Mouse (Mus musculus): ENCODE data around the gene Cyb561d1. TPM values are rescaled to one million over a fixed set of nuclear protein-coding genes. Genes with fewer than 3 reads are reported as not detected.

Gene Cyb561d1
- total and polyA plus RNA-seq, 3 experiments: 2.2 to 4.1 (median 2.6) TPM

DNA sequence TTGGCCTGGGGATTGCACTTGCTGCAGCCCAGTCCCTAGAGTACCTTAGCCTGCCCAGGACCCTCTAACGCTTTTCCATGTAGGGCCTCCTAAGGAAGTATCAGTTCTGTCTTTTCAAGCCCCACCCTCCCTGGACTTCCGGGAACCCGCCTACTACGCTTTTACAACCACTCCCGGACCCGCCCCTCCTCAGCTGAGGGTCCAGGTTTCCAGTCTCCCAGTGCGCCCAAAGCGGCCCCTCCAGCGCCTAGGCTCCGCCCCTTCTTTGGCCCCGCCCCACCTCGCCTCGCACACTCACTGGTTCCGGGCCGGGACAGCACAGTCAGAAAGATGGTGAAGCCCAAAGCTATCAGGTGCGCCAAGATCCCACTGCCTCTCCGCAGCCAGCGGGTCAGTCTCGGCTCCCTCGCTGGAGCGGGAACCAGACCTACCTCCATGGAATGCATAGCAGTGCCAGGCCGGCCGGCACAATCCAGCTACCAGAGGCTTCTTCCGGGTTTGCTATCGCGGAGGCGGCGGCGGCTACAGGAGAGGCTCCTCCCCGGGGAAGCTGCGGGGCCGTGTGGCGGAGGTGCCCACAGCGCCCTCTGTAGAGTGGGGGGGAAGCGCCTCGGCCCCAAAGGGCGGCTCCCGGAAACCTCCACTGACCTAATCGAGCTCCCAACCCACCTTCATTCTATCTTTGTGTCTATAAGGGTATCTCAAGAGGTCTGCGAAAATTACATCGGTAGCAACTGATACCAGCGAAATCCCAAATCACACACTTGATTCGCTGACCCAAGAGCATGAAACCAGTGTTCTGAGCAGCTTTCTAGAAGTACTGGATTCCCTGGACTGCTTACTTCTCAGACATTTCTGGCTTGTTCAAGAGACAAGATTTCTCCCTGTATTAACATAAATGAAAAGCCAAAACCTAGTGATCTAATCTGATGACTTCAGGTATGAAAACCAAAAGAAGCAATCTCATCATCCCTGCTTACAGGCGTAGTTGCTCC, at the start of gene Cyb561d1 (continued):
- TF ChIP-seq JUN (IDR thresholded peaks at IDR 0.05; ENCODE audit: insufficient read depth, low read depth, low read length) (no peak), KAT2A (IDR thresholded peaks at IDR 0.05; ENCODE audit: insufficient replicate concordance, low read length) (0 out of 2 replicates have a peak, but pooled peaks have one; percentile 36)

DNA sequence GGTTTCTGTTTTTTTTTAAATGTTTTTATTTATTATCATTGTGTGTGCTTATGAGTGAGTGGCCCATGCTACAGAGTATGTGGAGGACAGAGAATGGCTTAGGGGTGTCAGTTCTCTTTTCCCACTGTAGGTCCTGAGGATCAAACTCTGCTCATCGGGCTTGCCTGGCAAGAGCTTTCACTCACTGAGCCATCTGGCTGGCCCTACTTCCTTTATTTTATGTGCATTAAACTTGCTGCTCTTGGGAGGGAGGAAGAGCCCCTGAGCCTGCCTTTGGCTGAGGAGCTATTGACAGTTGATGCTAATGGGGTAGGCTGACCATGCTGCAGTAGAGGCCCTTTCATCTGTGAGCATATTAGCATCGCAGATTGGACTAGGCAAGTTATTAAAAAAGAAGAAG, 45.8 kb upstream of the Cyb561d1 start:
- H3K79me2 ChIP-seq (replicated peaks; ENCODE audit: control insufficient read depth, extremely low read depth, insufficient read depth, poor library complexity, severe bottlenecking): no peaks in the 10 kb centered on the region
- H3K27me3 ChIP-seq (replicated peaks): no peaks in the 10 kb centered on the region
- dilution Hi-C loops (cut with MboI; ENCODE audit: extremely low pct_ligation_motif_present, extremely low pct_unique_long_range_greater_than_20kb, low sequenced_read_pairs): no loop called here
- H3K36me3 ChIP-seq (replicated peaks in 1 of 2; ENCODE audit: control insufficient read depth in 1 of 2, insufficient read depth in 1 of 2, low read length in 1 of 2): no peaks in the 10 kb centered on the region
- H3K27ac ChIP-seq (ENCODE audit: insufficient read depth, low read depth): no peak overlapping the region
- DNase-seq (ENCODE audit: extremely low read depth): no peak
- H3K4me3 ChIP-seq (replicated peaks in 1 of 3; ENCODE audit: low read depth in 2 of 3, low read length in 2 of 3, poor library complexity in 1 of 3): no peak overlapping the region
- no peak overlapping the region for H3K4me2 ChIP-seq (ENCODE audit: insufficient read depth, low read depth, poor library complexity, severe bottlenecking)
- TF ChIP-seq MAZ (IDR thresholded peaks at IDR 0.05; ENCODE audit: low read depth, low read length): no peak
- no peak for TF ChIP-seq USF2 (conservative IDR thresholded peaks at IDR 0.05; ENCODE audit: low read depth, low read length)
- TF ChIP-seq JUND (conservative IDR thresholded peaks at IDR 0.05; ENCODE audit: low read depth, low read length): no peak
- no peak for TF ChIP-seq CHD1 (IDR thresholded peaks at IDR 0.05; ENCODE audit: low read depth, low read length)
- TF ChIP-seq CTCF (conservative IDR thresholded peaks at IDR 0.05 in 1 of 2, IDR thresholded peaks at IDR 0.05 in 1 of 2; ENCODE audit: low read depth in 2 of 2, low read length in 2 of 2): no peak
- TF ChIP-seq ZC3H11A (IDR thresholded peaks at IDR 0.05; ENCODE audit: low read depth, low read length): no peak
- TF ChIP-seq ZNF384 (IDR thresholded peaks at IDR 0.05; ENCODE audit: low read depth, low read length): no peak
- TF ChIP-seq ZKSCAN1 (IDR thresholded peaks at IDR 0.05; ENCODE audit: borderline replicate concordance, low read depth, low read length): no peak
- no peak for TF ChIP-seq PAX5 (IDR thresholded peaks at IDR 0.05; ENCODE audit: low read length)
- no peak for TF ChIP-seq USF1 (IDR thresholded peaks at IDR 0.05; ENCODE audit: low read depth, low read length)
- no peak for TF ChIP-seq ELF1 (IDR thresholded peaks at IDR 0.05; ENCODE audit: low read depth, low read length)
- no peak for TF ChIP-seq POLR2AphosphoS2 (IDR thresholded peaks at IDR 0.05; ENCODE audit: low read depth, low read length)
- TF ChIP-seq IRF4 (IDR thresholded peaks at IDR 0.05; ENCODE audit: low read depth, low read length): no peak
- TF ChIP-seq MAFK (IDR thresholded peaks at IDR 0.05; ENCODE audit: insufficient replicate concordance, low read length): no peak
- TF ChIP-seq NELFE (IDR thresholded peaks at IDR 0.05; ENCODE audit: low read depth, low read length): no peak
- no peak for TF ChIP-seq TCF12 (IDR thresholded peaks at IDR 0.05; ENCODE audit: low read depth, low read length)
- TF ChIP-seq GABPA (IDR thresholded peaks at IDR 0.05; ENCODE audit: insufficient replicate concordance, low read depth, low read length): no peak
- no peaks in the 10 kb centered on the region for H3K9me3 ChIP-seq (replicated peaks; ENCODE audit: low read length)
- no peaks in the 10 kb centered on the region for H3K4me1 ChIP-seq (ENCODE audit: control insufficient read depth in 1 of 2, insufficient read depth in 2 of 2)
- H3K9ac ChIP-seq (ENCODE audit: insufficient read depth, low read depth): no peak overlapping the region
- in situ Hi-C loops (cut with MboI; ENCODE audit: low pct_ligation_motif_present, low pct_unique_long_range_greater_than_20kb, low sequenced_read_pairs): no loop called here
